Mouse (Mus musculus): ENCODE measurements around the gene Gda.

Gda gene

DNA sequence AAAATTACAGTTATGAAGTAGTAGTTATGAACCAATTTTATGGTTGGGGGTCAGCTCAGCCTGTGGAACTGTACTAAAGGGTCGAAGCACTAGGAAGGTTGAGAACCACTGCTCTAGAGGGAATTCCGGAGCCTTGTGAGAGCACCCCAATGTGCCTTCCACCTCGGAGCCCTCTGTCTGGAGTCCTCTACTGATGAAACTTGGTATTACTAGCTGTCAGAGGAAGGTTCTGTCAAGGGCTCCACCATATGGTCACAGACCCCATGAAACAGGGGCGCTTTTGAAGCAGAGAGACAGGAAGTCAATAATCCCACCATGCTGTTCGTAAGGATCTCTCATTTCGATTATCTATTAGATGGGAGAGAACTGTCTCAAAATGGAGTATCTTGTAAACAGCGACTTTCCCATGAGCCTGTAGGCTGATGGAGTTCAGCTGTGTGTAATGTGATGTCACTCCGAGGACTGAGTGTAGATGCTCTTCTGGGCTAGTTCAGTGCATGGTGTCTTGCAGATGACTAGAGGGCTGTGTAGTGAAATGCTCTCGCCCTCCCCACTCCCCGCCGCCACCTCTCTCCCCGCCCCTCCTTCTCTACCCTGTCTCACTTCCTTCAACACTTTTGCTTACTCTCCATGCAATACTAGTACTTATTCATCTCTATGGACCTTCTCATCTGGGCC, 100.7 kb downstream of the Gda start:
- DNase-seq = no peak

DNA sequence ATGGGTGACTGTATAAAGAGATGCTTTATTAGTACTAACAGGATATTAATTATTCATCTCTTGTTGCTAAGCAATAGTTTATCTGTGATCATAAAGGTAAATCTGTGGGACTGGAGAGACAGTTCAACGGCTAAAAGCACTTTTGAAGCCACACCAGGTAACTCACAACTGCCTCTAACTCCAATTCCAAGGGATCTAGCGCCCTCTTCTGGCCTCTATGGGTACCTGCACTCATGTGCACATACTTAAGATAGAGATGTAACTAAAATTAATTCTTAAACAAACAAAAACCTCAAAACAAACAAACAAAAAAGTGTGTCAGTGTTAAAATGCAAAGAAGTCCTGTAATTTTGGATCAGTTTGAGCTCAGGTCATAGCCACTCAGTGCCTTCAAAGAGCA, 101.9 kb downstream of the Gda start:
- DNase-seq = no peak

- DNase-seq = no peak
Measured at GRCm38 (mm10) chr19:21370782-21371181, 102.5 kb downstream of the Gda start.

- DNase-seq = no peak
Measured at GRCm38 (mm10) chr19:21369175-21369574, 104.1 kb downstream of the Gda start.

GRCm38 (mm10) chr19:21368595-21368994, 104.7 kb downstream of the Gda start:
- DNase-seq = no peak

DNA sequence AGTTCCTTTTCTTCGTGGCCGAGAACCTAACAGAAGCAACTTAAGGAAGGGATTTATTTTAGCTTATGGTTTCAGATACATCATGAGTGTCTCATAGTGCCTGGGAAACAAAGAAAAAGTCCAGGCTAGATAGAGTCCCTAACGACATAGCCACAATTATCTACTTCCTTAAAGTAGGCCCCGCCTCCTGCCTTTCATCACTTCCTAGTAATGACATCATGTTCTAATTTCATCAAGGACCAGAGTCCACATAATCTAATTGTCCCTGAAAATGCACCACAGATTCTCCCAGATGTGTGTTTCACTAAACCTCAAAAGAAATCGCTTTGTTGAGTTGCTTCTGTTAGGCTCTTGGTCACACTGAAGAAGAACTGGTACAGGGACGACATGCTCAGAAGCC, 115.5 kb downstream of the Gda start:
- no peak for DNase-seq

GRCm38 (mm10) chr19:21349634-21350033, 123.6 kb downstream of the Gda start:
- DNase-seq = no peak

DNA sequence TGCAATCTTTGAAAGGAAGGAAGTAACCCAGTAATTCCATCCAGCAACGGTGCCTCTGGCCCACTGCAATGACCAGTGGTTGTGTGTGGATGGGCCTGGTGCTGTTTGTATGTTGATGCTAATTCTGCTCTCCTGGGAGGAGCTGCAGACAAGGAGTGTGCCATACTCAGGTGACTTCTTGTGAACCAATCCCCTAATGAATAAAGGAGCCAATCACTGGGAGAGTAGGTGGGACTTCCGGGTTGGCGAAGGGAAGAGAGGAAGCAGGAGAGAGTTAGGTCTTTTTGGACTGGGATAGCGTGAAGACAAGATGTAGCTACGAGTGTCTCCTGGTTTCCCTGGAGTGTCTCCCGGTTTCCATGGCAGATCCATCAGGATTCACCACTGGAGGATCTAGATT, 126.6 kb downstream of the Gda start:
- no peak for DNase-seq
